Mouse (Mus musculus) MEL (cell line): Measurements from ENCODE around the gene Serpina3b.

ENCODE experiments used
- BHLHE40 ChIP-seq: IDR thresholded peaks from 2 replicates; pipeline ENCODE4 v1.6.1; 2012; ENCODE audit warnings: low read depth, mild to moderate bottlenecking, inconsistent platforms, low read length, improper control_type of control experiment, borderline replicate concordance
- CHD2 ChIP-seq: IDR thresholded peaks from 2 replicates; pipeline ENCODE4 v1.6.1; 2011; ENCODE audit warnings: low read length, improper control_type of control experiment
- CTCF ChIP-seq, 3 experiments: IDR thresholded peaks in 2 of 3; conservative IDR thresholded peaks in 1 of 3; 2 replicates each; pipeline ENCODE4 v1.5.1; 2011 to 2012; ENCODE audit warnings: low read length in 3 of 3, low read depth in 2 of 3, mild to moderate bottlenecking in 2 of 3, improper control_type of control experiment in 1 of 3, inconsistent platforms in 1 of 3, mixed read lengths in 1 of 3, moderate library complexity in 1 of 3; ENCODE audit not compliant: control insufficient read depth in 1 of 3, insufficient read depth in 1 of 3, poor library complexity in 1 of 3, severe bottlenecking in 1 of 3
- ETS1 ChIP-seq: IDR thresholded peaks from 2 replicates; pipeline ENCODE4 v1.6.1; 2012; ENCODE audit warnings: low read depth, mild to moderate bottlenecking, inconsistent platforms, low read length, improper control_type of control experiment, moderate library complexity
- GABPA ChIP-seq: IDR thresholded peaks from 2 replicates; pipeline ENCODE4 v1.6.1; 2012; ENCODE audit warnings: low read depth, mild to moderate bottlenecking, inconsistent platforms, low read length, improper control_type of control experiment, moderate library complexity
- GATA1 ChIP-seq: IDR thresholded peaks from 2 replicates; pipeline ENCODE4 v1.6.1; 2011; ENCODE audit warnings: low read depth, low read length, improper control_type of control experiment
- KAT2A ChIP-seq: conservative IDR thresholded peaks from 2 replicates; pipeline ENCODE4 v1.6.1; 2012; ENCODE audit warnings: low read depth, low read length, improper control_type of control experiment, inconsistent platforms
- POLR2A ChIP-seq, 2 experiments: IDR thresholded peaks; 2 replicates each; pipeline ENCODE4 v1.6.1; 2011 to 2012; ENCODE audit warnings: low read length in 2 of 2, mild to moderate bottlenecking in 2 of 2, control low read depth in 1 of 2, improper control_type of control experiment in 1 of 2, low read depth in 1 of 2, moderate library complexity in 1 of 2; ENCODE audit not compliant: control insufficient read depth in 1 of 2, insufficient read depth in 1 of 2, poor library complexity in 1 of 2
- POLR2AphosphoS5 ChIP-seq: IDR thresholded peaks from 2 replicates; pipeline ENCODE4 v1.6.1; 2012; ENCODE audit warnings: low read depth, borderline replicate concordance, mild to moderate bottlenecking, inconsistent platforms, low read length, moderate library complexity, mixed read lengths
- TBP ChIP-seq: IDR thresholded peaks from 2 replicates; pipeline ENCODE4 v1.8.0; 2011; ENCODE audit warnings: low read depth, low read length, improper control_type of control experiment
- UBTF ChIP-seq: IDR thresholded peaks from 2 replicates; pipeline ENCODE4 v1.6.1; 2012; ENCODE audit warnings: low read depth, mild to moderate bottlenecking, inconsistent platforms, low read length, improper control_type of control experiment, moderate library complexity, borderline replicate concordance; ENCODE audit not compliant: insufficient read depth

GRCm38 (mm10) chr12:104140543-104141103, 12.8 kb downstream of the Serpina3b start:
- TF ChIP-seq POLR2A (IDR thresholded peaks at IDR 0.05; ENCODE audit: control insufficient read depth in 1 of 2, insufficient read depth in 1 of 2, low read depth in 1 of 2, low read length in 2 of 2, poor library complexity in 1 of 2): no peak
- no peak for TF ChIP-seq BHLHE40
- TF ChIP-seq CHD2: no peak
- TF ChIP-seq CTCF (IDR thresholded peaks at IDR 0.05 in 2 of 3, conservative IDR thresholded peaks at IDR 0.05 in 1 of 3; ENCODE audit: control insufficient read depth in 1 of 3, insufficient read depth in 1 of 3, low read depth in 2 of 3, low read length in 3 of 3, poor library complexity in 1 of 3, severe bottlenecking in 1 of 3): no peak
- no peak for TF ChIP-seq GABPA
- no peak for TF ChIP-seq UBTF
- no peak for TF ChIP-seq ETS1
- TF ChIP-seq GATA1: no peak
- TF ChIP-seq KAT2A: no peak
- TF ChIP-seq POLR2AphosphoS5: no peak
- TF ChIP-seq TBP: no peak
